Mouse (Mus musculus) stomach, embryonic 14.5 days (tissue): ENCODE data around the gene Cacna2d2. TPM values are rescaled to one million over a fixed set of nuclear protein-coding genes. Genes with fewer than 3 reads are reported as not detected.

ENCODE experiments used
- ATAC-seq: fragments of 200-750 bp; cut with Nextera tagmentation; 2 replicates; pipeline ENCODE4 v1.8.0; 2017; ENCODE audit warnings: low read depth, moderate TSS enrichment; ENCODE audit not compliant: insufficient number of reproducible peaks, insufficient read depth, low FRiP score
- H3K27ac ChIP-seq: fragments of 300-500 bp; sonication (generic); 2 replicates; pipeline ENCODE4 v1.5.1; 2014; ENCODE audit warnings: mild to moderate bottlenecking, low read length, moderate library complexity, mixed read lengths
- H3K27me3 ChIP-seq: fragments of 300-500 bp; sonication (generic); 2 replicates; pipeline ENCODE4 v1.6.1; 2014; ENCODE audit warnings: low read length, control low read depth, mixed read lengths; ENCODE audit not compliant: control insufficient read depth, insufficient read depth
- H3K36me3 ChIP-seq: fragments of 300-500 bp; sonication (generic); 2 replicates; pipeline ENCODE4 v1.6.1; 2014; ENCODE audit warnings: mild to moderate bottlenecking, control low read depth, low read length, moderate library complexity, mixed read lengths; ENCODE audit not compliant: control insufficient read depth, insufficient read depth
- H3K4me1 ChIP-seq: fragments of 300-500 bp; sonication (generic); 2 replicates; pipeline ENCODE4 v1.6.1; 2014; ENCODE audit warnings: low read length, control low read depth, mixed read lengths; ENCODE audit not compliant: control insufficient read depth, insufficient read depth
- H3K4me2 ChIP-seq: fragments of 300-500 bp; sonication (generic); replicated peaks from 2 replicates; pipeline ENCODE4 v1.6.1; 2014; ENCODE audit warnings: low read depth, low read length, control low read depth
- H3K4me3 ChIP-seq: fragments of 300-500 bp; sonication (generic); 2 replicates; pipeline ENCODE4 v1.5.1; 2014; ENCODE audit warnings: low read depth, low read length, control low read depth
- H3K9ac ChIP-seq: fragments of 300-500 bp; sonication (generic); replicated peaks from 2 replicates; pipeline ENCODE4 v1.6.1; 2014; ENCODE audit warnings: low read depth, mild to moderate bottlenecking, control low read depth, low read length, moderate library complexity, mixed read lengths
- H3K9me3 ChIP-seq: fragments of 300-500 bp; sonication (generic); 2 replicates; pipeline ENCODE4 v1.6.1; 2016; ENCODE audit warnings: low read depth, low read length, control low read depth; ENCODE audit not compliant: control insufficient read depth
- WGBS: fragments of 180-500 bp; shearing (Covaris S2); extraction: QIAGEN DNeasy Blood & Tissue Kit; methylation state at CpG from one replicate; pipeline ENCODE4 v1.1.7; 2014; 5-methylcytosine and 5-hydroxymethylcytosine counted together
- polyA plus RNA-seq: library from polyadenylated mRNA; unstranded; fragments of >200 nt; fragmentation: Nextera tagmentation; extraction: Ambion mirVana; gene quantifications from 2 replicates; pipeline ENCODE4 v1.2.1, GENCODE M21; 2014

Gene Cacna2d2
- polyA plus RNA-seq, 1 experiment from 2014 or later, result 0.43 TPM

DNA sequence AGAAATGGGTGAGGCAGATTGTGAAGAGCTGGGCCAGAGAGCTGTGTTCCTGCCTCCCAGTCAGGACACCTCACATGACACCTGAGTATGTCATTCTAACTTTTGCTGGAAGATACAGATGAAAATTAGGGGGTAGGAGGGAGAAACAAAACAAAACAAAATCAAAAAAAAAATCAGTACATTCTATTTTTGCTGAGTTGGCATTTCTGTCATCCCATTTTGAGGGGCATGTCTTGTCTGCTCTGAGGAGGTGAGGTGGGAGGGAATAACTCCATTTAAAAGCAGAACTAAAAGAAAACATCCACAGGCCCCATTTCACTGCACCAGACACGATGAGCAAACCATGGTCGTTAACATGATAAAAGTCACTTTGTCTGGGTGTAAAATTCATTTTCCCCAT, 11.1 kb upstream of the Cacna2d2 start:
- no peak overlapping the region for H3K4me3 ChIP-seq
- H3K4me1 ChIP-seq, result peaks cover 4% of the 10 kb centered on the region; the same call in 1 of the 2 replicates
- H3K9ac ChIP-seq, result no peak overlapping the region
- H3K9me3 ChIP-seq, result no peaks in the 10 kb centered on the region
- ATAC-seq, result no peak
- 53% methylated on average over 2 of the region's 2 CpGs for WGBS
- H3K36me3 ChIP-seq, result no peaks in the 10 kb centered on the region
- no peak overlapping the region for H3K4me2 ChIP-seq
- H3K27me3 ChIP-seq, result peaks cover 5% of the 10 kb centered on the region; the same call in 1 of the 2 replicates
- H3K27ac ChIP-seq, result no peak overlapping the region

DNA sequence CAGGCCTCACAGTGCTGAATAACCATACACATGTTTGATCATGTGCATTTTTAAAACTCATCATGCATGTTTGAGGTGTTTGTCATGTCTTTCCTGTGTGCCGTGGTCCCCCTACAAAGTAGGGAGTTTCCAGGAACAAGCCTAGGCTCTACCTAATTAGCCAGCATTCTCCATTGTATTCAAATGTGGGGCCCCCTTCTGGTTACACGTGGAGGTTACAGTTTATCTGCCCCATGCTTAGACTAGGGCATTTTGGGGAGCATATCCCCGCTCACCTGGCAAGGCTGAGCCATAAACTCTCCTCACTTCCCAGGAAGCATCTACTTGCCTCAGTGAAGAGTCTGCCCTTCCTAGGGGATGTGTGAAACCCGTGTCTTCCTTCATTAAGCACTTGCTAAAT, 3.0 kb upstream of the Cacna2d2 start:
- Histone ChIP-seq H3K4me3 (no peak overlapping the region), H3K9me3 (no peaks in the 10 kb centered on the region), H3K36me3 (no peaks in the 10 kb centered on the region), H3K4me1 (peaks cover 7% of the 10 kb centered on the region; the same call in 1 of the 2 replicates), H3K27me3 (peaks cover 22% of the 10 kb centered on the region), H3K27ac (no peak overlapping the region), H3K9ac (no peak overlapping the region), H3K4me2 (no peak overlapping the region)
- WGBS, result 34% methylated on average over 4 of the region's 4 CpGs
- no peak for ATAC-seq

DNA sequence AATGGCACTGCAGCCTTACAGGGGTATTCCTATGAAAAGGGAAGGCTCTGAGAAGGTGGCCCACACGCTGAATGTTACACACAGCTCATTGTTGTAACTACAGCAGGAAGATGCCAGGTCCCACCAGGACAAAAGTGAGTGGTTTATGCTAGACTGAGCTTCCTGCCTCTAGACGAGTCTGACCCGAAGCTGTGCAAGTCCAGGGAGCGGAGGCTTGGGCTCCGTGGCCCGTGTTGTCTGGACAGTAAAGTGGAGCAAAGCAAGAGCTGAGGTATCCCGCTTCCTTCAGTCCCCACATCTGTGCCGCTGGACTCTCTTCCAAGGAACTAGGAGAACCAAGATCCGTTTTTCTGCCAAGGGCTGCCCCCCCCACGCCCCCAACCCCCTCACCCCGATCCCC, 444 bp upstream of the Cacna2d2 start:
- ATAC-seq, result no peak
- 28% methylated on average over 11 of the region's 11 CpGs for WGBS

DNA sequence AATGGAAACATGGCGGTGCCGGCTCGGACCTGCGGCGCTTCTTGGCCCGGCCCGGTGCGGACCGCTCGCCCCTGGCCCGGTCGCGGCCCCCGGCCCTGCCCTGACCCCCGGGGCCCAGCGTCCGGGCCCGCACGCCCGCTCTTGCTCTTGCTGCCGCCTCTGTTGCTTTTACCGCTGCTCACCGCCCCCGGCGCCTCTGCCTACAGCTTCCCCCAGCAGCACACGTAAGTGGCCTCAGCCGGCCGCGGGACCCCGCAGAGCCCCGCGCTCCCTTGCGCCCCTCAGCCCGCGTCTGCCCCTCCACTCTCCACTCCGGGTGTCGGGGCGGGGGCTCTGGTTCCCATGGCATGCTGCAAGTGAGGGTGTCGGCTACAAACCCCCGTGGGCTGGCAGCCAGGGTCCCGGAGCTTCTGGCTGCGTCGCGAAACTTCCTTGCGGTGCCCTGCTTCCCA, 674 bp downstream of the Cacna2d2 start:
- H3K9ac ChIP-seq, result 0 out of 2 replicates have a peak overlapping the region, but pooled peaks have one; percentile 18
- H3K9me3 ChIP-seq, result no peaks in the 10 kb centered on the region
- H3K36me3 ChIP-seq, result no peaks in the 10 kb centered on the region
- H3K4me3 ChIP-seq, result peak overlapping the region; percentile 60
- under 1% methylated on average over 44 of the region's 45 CpGs for WGBS
- no peak overlapping the region for H3K27ac ChIP-seq
- H3K4me2 ChIP-seq, result peak overlapping the region; percentile 100
- H3K4me1 ChIP-seq, result peaks cover 7% of the 10 kb centered on the region; the same call in 1 of the 2 replicates
- peak; percentile 33; the same call in 1 of the 2 replicates for ATAC-seq
- H3K27me3 ChIP-seq, result peaks cover 32% of the 10 kb centered on the region

More for the DNA sequence above, 444 bp upstream of the Cacna2d2 start:
- Histone ChIP-seq H3K27ac (no peak overlapping the region), H3K4me1 (peaks cover 7% of the 10 kb centered on the region; the same call in 1 of the 2 replicates), H3K27me3 (peaks cover 32% of the 10 kb centered on the region), H3K9me3 (no peaks in the 10 kb centered on the region), H3K9ac (no peak overlapping the region), H3K4me2 (peak overlapping the region; percentile 100; the same call in 1 of the 2 replicates), H3K36me3 (no peaks in the 10 kb centered on the region), H3K4me3 (no peak overlapping the region)

DNA sequence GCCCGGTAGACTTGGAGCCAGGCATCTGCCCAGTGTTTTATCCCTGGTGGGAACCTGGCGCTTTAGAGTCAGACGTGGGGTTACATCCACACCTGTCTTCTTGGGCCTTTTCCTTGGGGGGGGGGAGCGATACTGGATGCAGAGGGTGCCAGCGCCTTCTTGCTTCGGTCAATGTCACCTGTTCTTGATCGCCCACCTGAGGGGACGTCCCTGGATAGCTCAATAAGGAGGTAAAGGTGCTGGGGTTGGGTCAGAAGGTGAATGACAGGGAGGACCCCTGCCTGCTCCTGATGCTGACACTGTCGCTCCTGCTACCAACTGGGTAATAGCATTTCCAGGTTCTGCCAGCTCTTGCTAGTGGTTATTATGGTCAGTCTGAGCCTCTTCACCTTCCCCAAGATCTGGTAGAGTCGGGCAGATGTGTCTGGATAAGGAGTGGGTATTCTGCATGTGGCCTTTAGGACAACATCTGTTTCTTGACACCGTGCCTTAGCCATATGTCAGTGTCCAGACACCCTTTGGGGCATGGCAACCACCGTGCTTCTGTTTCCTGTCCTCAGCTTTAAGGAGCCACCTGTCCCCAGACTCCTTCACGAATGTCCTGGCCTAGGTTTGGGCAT, 1.4 kb downstream of the Cacna2d2 start:
- H3K4me1 ChIP-seq, result peaks cover 7% of the 10 kb centered on the region; the same call in 1 of the 2 replicates
- peaks cover 32% of the 10 kb centered on the region for H3K27me3 ChIP-seq
- H3K4me3 ChIP-seq, result peak overlapping the region; percentile 60; the same call in 1 of the 2 replicates
- H3K36me3 ChIP-seq, result no peaks in the 10 kb centered on the region
- H3K9me3 ChIP-seq, result no peaks in the 10 kb centered on the region
- WGBS, result 16% methylated on average over 13 of the region's 13 CpGs
- H3K4me2 ChIP-seq, result peak overlapping the region; percentile 100
- H3K27ac ChIP-seq, result no peak overlapping the region
- H3K9ac ChIP-seq, result 0 out of 2 replicates have a peak overlapping the region, but pooled peaks have one; percentile 18
- ATAC-seq, result no peak

DNA sequence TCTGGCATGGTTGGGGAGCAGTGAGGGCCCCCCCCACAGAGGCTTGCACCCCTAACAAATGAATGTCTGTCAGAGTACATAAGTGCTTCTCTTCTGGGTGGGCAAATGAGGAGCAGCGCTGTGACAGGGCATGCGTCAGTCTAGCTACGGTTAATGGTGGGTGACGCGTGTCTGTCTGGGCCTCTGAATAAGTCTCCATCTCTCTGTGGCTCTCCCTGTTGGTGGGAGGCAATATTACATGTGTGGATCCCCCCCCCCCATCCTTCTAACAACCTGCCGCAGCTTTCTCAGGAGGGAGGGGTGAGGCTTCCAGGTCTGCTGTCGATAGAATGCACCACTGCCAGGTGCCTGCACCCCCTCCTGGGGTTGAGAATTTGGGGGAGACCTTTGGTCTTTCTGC, 3.7 kb downstream of the Cacna2d2 start:
- Histone ChIP-seq H3K9me3 (no peaks in the 10 kb centered on the region), H3K4me3 (no peak overlapping the region), H3K4me1 (peaks cover 7% of the 10 kb centered on the region; the same call in 1 of the 2 replicates), H3K36me3 (no peaks in the 10 kb centered on the region), H3K9ac (no peak overlapping the region), H3K27ac (no peak overlapping the region), H3K27me3 (peaks cover 30% of the 10 kb centered on the region), H3K4me2 (no peak overlapping the region)
- 66% methylated on average over 7 of the region's 7 CpGs for WGBS
- ATAC-seq, result no peak

DNA sequence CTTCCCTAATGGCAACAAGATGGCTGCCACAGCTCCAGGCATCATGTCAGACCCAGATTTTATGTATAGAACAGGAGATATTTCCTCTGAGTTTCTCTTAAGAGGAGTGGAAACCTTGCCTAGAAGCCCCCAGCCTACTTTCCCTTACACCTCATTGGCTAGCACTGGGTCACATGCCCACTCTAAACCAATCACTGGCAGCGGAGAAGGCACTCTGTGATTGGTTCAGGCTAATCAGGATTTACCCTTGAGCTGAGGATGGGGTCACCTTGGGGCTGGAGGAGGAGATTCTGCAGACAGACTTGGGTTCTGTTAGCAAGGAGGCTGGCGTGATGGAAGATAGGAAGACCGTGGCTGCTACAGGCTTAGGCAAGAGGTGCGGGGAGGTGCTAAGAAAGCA, 10.0 kb downstream of the Cacna2d2 start:
- H3K27ac ChIP-seq, result no peak overlapping the region

DNA sequence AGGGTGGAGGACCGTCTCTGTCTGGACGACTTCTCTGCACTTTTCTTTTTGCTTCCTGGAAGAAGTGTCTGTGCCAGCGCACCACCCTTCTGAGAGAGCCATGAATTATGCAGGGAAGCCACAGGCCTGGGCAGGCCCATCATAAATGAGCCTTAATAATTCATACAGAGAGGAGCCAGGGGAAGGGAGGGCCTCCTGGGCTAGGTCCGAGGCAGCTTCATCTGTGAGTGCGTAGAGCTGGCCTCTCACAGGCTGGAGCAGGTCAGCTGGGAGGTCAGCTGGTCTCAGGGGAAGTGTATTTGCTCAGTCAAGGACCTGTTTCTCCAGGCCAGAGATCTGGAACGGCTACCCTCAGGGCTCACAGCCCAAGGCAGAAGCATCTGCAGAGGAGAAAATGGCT, 17.7 kb downstream of the Cacna2d2 start:
- Histone ChIP-seq H3K4me1 (no peaks in the 10 kb centered on the region; the same call in 1 of the 2 replicates), H3K4me2 (no peak overlapping the region), H3K27me3 (no peaks in the 10 kb centered on the region), H3K4me3 (no peak overlapping the region), H3K36me3 (no peaks in the 10 kb centered on the region), H3K9ac (no peak overlapping the region), H3K27ac (no peak overlapping the region), H3K9me3 (no peaks in the 10 kb centered on the region)
- 42% methylated on average over 6 of the region's 6 CpGs for WGBS
- ATAC-seq, result 0 out of 2 replicates have a peak, but pooled peaks have one; percentile 59

More for the DNA sequence above, 10.0 kb downstream of the Cacna2d2 start:
- H3K27me3 ChIP-seq, result no peaks in the 10 kb centered on the region
- no peaks in the 10 kb centered on the region for H3K9me3 ChIP-seq
- no peak overlapping the region for H3K4me2 ChIP-seq
- H3K36me3 ChIP-seq, result no peaks in the 10 kb centered on the region
- H3K9ac ChIP-seq, result no peak overlapping the region
- no peak for ATAC-seq
- no peaks in the 10 kb centered on the region for H3K4me1 ChIP-seq
- H3K4me3 ChIP-seq, result no peak overlapping the region
- 80% methylated on average over 4 of the region's 4 CpGs for WGBS
